Mouse (Mus musculus) frontal cortex, postnatal 25 days (tissue): ENCODE data around the gene Pgls.

Experiments
- DNase-seq, 2 experiments: peaks; one replicate each; pipeline ENCODE4 v3.0.0; 2022; ENCODE audit warnings: low spot score in 2 of 2

Gene Pgls

DNA sequence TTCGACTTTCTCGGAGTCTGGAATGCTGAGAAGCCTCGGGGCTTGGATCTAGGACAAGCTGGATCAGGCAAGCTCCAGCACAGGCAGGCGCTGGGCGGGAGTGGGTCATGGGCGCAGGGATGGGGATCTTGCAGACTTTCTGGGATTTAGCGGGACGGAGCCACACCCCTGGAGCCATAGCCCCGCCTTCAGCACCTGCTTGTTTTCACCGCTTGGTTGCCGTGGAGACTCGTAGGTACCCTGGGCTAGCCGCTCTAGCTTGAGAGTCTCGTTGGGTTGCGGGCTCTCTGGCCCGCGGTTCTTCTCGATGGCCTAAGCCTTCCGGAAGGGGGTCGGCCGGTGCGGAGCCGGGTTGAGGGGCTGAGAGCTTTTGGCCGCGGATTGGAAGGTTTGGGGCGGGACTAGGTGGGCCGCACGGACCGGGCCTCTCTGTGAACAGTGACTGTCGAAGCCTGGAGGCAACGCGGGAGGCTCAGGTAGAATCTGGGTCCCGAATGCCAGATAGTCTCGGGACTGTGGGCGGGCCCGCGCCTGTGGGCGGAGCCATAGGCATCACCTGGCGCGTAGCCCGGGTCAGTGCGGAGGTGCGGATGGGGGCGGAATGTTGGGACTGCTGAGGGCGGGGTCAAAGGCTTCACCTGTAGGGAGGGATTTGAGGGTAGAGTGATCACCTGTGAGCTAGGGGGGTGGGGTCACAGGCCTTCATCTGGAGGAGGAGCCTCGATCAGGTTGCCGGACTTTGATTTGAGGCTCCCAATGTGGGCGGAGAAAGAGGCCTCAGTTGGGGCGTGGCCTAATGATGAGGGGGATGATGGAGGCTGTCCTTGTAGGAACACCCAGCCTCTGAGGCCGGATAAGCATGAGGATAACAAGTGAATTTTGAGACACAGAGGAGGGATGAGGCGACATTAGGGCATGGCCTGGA lies 22.3 kb upstream of the Pgls start:
- DNase-seq: peak; percentile 74 to 80

DNA sequence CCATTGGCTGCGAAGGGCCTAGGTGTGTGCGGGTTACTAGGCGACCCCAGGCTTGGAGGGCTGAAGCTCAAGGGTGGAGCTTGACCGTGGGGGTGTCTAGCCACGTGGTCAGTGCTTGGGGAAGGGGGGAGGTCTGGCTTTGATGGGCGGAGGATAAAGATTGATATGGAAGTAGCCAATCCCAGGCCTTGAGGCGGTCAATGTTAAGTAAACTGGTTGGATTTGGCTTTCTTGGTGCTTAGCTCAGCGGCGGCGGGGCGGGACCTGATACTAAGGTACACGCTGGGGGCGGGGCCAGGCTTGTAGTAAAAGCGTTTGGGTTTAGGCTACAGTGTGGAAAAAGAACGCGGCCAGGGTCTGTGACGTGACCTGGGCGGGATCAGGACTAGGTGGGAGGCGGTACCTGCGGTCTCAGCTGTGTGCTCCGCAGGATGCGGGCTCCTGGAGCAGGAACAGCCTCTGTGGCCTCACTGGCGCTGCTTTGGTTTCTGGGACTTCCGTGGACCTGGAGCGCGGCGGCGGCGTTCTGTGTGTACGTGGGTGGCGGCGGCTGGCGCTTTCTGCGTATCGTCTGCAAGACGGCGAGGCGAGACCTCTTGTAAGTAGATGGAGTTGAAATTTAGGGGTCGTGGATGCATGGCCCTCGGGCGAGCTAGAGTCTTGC lies 21.6 kb upstream of the Pgls start:
- DNase-seq: peak; percentile 93 to 96

DNA sequence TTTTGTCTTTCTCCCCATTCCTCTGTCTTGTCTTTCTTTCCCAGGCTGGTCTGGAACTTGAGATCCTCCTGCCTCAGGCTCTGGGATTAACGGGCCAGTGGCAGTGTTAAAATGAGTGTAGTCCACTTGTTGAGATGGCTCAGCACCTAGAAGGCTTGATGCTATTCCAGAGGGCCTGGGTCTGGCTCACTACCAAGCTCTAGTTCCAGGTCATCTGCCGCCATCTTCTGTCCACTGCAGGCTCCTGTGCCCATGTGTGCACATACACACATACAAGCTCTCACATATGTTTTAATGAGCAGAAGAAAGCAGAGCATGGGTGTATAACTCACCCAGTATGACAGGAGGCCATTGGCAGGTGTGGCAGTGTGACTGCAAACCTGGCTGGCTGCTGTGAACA lies 19.9 kb upstream of the Pgls start:
- no peak for DNase-seq

DNA sequence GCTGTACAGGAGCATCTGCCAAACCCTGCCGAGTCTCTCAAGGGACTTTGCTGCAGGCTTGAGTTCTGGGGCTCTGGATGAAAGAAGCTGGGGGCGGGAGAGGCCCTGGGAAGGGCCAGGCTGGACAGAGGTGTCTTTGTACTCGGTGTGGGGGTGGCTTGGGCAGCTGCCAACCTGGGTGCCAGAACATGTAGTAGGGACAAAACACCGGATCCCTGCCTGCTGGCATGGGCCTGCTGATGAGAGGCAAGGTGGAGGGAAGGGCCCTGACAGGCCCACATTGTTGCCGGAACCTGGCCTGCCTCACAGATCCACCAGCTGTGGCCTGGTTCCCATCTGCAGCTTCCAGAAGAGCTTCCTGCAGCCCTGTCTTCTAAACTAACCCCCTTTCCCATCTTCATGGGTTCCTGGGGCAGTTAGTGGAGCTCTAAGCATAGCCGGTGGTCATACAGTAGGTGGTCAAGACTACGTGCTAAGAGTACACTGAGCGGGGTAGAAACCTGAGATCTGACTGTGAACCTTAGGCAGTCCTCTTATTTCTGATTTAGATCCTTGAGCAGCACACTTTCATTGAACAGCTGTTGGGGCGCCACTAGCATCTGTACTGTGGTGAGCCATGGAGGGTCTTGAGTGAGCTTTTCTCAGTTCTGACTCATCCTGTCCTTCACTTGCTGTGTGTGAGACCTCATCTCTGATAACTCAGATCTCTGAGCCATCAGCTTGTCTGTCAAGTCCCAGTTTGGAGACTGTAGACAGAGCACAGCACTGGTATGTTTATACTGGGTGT lies 18.9 kb upstream of the Pgls start:
- peak; percentile 64 to 66 for DNase-seq

- DNase-seq: no peak
Observed at GRCm38 (mm10) chr8:71574426-71574825, 17.6 kb upstream of the Pgls start.

DNA sequence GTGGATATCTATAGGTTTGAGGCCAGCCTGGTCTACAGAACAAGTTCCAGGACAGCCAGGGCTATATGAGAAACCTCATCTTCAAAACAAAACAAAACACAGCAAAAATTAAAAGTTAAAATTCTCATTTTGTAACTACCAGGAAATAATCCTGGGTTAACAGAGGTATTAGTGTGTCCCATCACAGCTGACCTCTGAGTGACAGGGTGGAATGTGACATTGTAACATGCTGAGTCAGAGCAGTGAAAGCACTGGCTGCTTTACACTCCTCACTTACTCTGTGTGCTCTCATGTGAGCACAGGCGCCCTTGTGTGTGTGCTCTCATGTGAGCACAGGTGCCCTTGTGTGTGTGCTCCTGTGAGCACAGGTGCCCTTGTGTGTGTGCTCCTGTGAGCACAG lies 17.0 kb upstream of the Pgls start:
- DNase-seq: no peak

DNA sequence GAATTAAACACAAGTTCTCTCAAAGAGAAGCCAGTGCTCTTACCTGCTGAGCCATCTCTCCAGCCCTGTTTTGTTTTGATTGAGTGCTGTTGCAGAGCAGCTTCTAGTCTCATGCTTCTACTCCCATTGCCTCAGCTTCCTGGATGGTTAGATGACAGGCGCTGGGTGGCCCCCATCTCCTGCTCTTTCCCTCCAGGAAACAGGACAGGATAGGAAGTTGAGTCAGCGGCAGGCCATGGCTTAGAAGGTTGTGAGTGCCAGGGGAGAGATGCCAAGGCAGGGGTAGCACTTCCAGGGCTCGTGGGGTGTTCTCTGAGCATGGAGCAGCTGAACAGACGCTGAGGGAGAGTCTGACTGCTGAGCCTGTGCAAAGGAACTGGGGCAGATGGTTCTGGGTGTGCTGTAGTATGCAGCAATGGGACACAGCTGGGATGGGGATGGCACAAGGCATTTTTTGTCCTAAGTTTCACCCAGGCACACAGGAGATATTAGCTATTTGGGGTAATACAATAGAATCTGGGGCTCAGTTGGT lies 14.1 kb upstream of the Pgls start:
- DNase-seq: no peak

DNA sequence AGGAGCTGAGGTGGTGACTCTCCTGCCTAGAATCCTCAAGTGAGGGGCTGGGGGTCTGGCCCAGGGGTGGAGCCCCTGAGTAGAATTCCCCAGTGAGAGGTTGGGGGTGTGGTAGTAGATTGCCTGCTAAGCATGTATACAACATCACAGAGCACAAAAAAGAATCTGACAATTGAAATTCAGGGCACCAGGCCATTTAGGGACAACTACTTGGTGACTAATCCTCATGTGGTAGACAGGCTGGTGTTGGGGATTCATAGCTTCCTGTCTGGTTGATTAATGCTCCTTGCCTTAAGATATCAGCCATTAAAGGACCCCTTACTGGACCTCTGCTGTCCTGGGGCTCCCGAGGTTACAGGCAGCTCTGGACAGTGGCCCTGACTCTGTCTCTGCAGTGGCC lies 13.0 kb upstream of the Pgls start:
- DNase-seq: no peak

DNA sequence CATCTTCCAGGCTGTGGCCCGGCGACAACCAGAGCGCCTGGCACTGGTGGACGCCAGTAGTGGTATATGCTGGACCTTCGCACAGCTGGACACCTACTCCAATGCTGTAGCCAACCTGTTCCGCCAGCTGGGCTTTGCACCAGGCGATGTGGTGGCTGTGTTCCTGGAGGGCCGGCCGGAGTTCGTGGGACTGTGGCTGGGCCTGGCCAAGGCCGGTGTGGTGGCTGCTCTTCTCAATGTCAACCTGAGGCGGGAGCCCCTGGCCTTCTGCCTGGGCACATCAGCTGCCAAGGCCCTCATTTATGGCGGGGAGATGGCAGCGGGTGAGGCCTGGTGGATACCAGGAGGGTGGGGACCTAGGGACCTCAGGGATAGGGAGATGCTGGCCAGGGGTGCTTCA lies 12.5 kb upstream of the Pgls start:
- DNase-seq: no peak

- DNase-seq: no peak
Observed at GRCm38 (mm10) chr8:71580201-71580600, 11.8 kb upstream of the Pgls start.

DNA sequence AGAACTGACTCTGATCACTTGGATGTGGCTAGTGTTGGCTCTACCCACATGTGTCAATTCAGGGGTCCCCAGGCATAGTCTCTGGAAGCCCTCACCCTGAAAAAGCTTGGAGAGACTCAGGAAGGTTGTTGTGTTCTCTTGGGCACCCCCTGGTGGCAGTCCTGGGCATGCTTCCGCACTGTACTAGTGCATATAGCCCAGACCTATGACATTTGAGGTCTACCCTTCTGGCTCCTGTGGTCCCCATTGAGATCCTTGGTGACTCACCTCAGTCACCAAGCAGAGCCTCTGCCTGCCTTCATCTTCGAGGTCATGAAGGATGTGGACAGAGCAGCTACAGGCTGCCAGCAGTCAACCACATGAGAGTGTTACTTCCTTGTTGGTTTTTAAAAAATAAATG lies 5.1 kb upstream of the Pgls start:
- DNase-seq: no peak

DNA sequence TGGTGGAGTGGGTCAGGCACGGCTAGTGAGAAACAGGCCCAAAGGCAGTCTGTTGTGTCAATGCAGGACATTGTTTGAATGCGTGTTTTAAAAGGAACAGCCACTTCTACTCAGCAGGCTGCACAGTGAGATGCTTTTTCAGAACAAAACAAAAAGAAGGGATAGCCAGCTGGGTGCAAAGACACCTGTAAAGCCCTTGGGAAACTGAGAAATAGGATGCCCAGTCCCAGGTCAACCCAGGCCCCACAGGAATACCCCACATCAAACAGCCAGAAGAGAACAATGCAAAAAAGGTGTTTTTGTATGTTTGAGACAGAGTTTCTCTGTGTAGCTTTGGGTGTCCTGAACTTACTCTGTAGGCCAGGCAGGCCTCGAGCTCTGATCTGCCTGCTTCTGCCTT lies 3.2 kb upstream of the Pgls start:
- no peak for DNase-seq

DNA sequence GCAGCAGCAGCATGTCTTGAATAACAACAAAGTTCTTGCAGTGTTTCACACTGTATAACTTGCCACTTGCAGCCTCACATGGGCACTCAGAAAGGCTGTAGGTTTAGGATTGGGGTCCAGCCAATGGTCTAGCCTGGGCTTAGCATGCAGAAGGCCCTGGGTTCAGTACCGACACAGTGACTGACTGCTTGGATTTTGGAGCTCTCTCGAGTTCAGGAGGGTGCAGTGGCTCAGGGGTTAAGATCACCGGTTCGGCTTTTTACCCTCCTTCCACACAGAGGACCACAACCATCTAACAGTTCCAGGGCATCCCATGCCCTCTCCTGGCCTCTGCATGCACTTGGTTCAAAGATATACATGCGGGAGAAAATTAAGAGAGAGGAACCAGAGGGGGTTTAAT lies 959 bp upstream of the Pgls start:
- DNase-seq: no peak

DNA sequence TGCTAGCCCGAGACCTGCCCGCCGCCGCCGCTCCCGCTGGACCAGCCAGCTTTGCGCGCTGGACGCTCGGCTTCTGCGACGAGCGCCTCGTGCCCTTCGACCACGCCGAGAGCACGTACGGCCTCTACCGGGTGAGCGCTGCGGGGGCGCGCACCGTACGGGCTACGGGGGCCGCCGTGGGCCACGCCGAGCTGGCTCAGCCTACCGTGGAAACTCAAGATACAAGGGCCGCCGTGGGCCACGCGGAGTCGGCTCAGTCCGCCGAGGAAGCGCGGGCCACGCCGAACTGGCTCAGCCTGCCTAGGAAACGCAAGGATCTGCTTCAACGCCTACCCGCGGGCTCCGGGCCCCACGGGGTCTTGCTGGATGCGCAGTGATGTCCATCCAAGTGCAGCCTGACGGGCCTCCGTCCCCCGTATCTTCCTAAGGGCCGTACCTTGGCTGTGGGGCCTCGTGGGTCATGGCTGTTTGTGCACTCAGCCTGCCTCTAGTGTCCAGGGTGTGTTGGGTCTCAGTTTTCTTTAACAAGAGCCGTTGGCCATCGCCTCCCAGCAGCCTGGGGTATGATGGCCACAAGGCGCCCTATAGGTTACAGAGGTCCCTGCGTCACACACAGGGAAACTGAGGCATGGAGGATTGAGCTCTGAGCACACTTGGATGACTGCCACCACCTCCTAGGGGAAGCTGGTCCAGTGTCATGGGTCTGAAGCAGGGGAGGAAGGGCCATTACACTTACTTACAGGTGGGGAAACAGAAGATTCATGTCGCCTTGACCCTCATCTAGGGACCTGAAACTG lies 596 bp downstream of the Pgls start:
- peak; percentile 81 to 85 for DNase-seq

- DNase-seq: no peak
Observed at GRCm38 (mm10) chr8:71593556-71594323, 1.8 kb downstream of the Pgls start.

DNA sequence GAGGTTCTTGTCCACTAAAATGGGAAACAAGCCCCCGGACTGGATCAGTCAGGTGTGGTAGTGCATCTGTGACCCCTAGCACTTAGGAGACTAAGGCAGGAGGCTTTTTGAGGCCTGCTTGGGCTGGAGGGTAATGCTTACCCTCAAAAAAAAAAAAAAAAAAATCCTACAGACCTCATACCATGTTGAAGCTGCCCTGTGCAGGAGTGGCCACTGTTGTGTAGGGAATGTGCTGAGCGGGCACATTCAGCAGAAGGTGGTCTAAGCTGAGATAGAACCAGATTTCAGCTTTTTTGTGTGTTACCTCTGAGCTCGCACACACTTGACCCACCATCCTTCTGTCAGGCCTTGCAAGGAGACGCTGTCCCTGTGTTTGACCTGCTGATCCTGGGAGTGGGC lies 2.3 kb downstream of the Pgls start:
- DNase-seq: no peak

GRCm38 (mm10) chr8:71595862-71596261 lies 3.9 kb downstream of the Pgls start:
- DNase-seq: peak; percentile 82 to 86

DNA sequence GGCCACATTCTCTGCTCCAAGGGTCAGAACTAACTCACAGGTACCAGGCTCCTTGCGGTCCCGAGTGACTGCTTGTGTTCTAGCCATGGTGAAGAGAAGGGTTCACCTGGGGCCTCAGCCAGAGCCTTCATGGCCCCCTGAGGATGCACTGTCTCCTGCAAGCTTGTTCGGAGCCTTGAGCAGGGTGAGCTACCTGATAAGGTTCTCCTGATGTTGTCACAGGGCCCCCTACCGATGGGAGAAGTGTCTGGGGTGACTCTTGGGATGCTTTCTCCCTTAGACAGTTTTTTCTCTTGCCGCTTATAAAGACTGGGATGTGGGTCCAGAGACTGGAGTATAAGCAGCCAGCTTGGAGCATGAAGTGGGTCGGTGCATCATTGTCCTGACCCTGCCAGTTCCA lies 4.4 kb downstream of the Pgls start:
- DNase-seq: no peak

DNA sequence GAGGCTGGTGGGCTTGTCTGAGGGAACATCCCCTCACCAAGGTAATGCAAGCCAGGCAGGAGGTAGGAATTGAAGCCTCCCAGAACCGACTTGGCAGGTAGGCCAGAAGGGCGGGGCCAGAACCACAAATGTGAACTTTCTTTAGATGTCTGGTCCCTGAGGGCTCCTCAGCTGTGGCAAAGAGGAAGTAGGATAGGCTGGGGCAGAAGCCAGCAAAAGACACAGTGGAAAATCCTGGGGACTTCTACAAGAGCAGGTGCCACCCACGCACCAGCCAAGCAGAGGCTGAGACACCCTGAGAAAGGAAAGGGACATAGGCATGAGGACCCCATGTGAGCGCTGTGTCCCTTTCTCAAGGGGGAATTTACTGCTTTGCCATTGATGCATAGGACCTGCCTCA lies 4.8 kb downstream of the Pgls start:
- no peak for DNase-seq

DNA sequence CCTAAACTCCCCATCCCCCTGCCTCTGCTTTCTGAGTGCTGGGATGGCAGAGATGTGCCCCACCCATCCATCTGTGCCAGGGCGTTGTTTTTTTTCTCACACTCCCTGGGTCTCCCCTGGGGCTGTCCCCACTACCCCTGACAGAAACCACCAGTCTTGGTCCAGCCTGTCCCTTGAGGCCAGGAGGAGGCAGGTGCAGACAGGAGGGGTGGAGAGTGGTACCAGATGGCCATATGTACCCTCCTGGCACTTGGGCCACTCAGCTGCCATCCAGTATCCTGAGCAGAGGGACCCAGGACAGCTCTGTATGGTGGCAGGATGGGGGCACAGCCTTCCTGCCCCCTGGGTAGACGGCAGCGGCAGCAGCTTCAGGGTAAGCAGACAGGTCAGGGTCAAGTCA lies 5.5 kb downstream of the Pgls start, which contains the start of gene Fam129c:
Gene Fam129c (plus strand): TSS at position 198 of the 400 bp plus-strand sequence.
- DNase-seq: no peak

GRCm38 (mm10) chr8:71598375-71598774 lies 6.4 kb downstream of the Pgls start:
- DNase-seq: no peak
